Mouse (Mus musculus): ENCODE results near the gene Orm1. TPM values are rescaled to one million over a fixed set of nuclear protein-coding genes. Genes with fewer than 3 reads are reported as not detected.
"Not testable (repeated sequence)": the region's sequence is repeated elsewhere in the genome, so short reads cannot be mapped to it uniquely, and the experiment has no call there.

Orm1 gene
- polyA plus RNA-seq, 1 experiment from 2014 or later: not detected

DNA sequence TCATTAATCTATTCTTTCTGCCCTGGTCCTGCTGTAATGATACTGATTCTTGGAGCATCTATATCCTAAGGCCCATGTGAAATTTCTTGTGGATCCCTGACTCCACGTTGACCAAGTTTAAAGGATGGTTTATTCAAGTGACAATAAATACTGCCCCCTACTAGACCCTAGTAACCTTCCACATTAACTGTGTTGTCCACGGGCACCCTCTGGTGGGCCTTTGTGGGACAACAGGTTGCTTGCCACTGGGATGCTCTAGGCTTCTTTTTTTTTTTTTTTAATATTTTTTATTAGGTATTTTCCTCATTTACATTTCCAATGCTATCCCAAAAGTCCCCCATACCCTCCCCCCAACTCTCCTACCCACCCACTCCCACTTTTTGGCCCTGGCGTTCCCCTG is 24.8 kb upstream of the Orm1 start:
- not testable (repeated sequence) for H3K4me2 ChIP-seq (replicated peaks); ATAC-seq (ENCODE audit: low FRiP score, low read depth); H3K27ac ChIP-seq; H3K27me3 ChIP-seq; H3K9me3 ChIP-seq; H3K4me3 ChIP-seq; H3K4me1 ChIP-seq; H3K9ac ChIP-seq
- 28% methylated on average over 3 of the region's 3 CpGs for WGBS
- H3K36me3 ChIP-seq: peaks cover 86% of the 10 kb centered on the region

- no peak overlapping the region for H3K9ac ChIP-seq
- ATAC-seq (ENCODE audit: low FRiP score, low read depth): no peak
- H3K27me3 ChIP-seq: no peaks in the 10 kb centered on the region
- no peaks in the 10 kb centered on the region for H3K4me1 ChIP-seq
- 81% methylated on average over 8 of the region's 8 CpGs for whole genome bisulfite sequencing
- H3K9me3 ChIP-seq: no peaks in the 10 kb centered on the region
- no peak overlapping the region for H3K4me3 ChIP-seq
- H3K36me3 ChIP-seq: peaks cover 87% of the 10 kb centered on the region
- H3K27ac ChIP-seq: no peak overlapping the region
- H3K4me2 ChIP-seq (replicated peaks): no peak overlapping the region
These were observed 21.0 kb upstream of the Orm1 start for GRCm38 (mm10) chr4:63323275-63323815.

GRCm38 (mm10) chr4:63333403-63333802 is 11.0 kb upstream of the Orm1 start:
- H3K27ac ChIP-seq: no peak overlapping the region
- WGBS: 91% methylated on average over 4 of the region's 4 CpGs
- no peaks in the 10 kb centered on the region for H3K4me1 ChIP-seq
- no peak overlapping the region for H3K4me3 ChIP-seq
- no peak for ATAC-seq (ENCODE audit: low FRiP score, low read depth)
- no peaks in the 10 kb centered on the region for H3K27me3 ChIP-seq
- no peak overlapping the region for H3K9ac ChIP-seq
- H3K9me3 ChIP-seq: no peaks in the 10 kb centered on the region
- no peak overlapping the region for H3K4me2 ChIP-seq (replicated peaks)
- peaks cover 58% of the 10 kb centered on the region for H3K36me3 ChIP-seq

- H3K27ac ChIP-seq: no peak overlapping the region
- no peak overlapping the region for H3K4me3 ChIP-seq
- ATAC-seq (ENCODE audit: low FRiP score, low read depth): no peak
- WGBS: 67% methylated on average over 3 of the region's 3 CpGs
- H3K4me2 ChIP-seq (replicated peaks): no peak overlapping the region
- no peak overlapping the region for H3K9ac ChIP-seq
- peaks cover 18% of the 10 kb centered on the region for H3K36me3 ChIP-seq
- no peaks in the 10 kb centered on the region for H3K27me3 ChIP-seq
- H3K4me1 ChIP-seq: no peaks in the 10 kb centered on the region; the same call in 1 of the 2 replicates
- no peaks in the 10 kb centered on the region for H3K9me3 ChIP-seq
These were observed 5.8 kb upstream of the Orm1 start for GRCm38 (mm10) chr4:63338414-63339076.

GRCm38 (mm10) chr4:63342491-63342890 is 1.9 kb upstream of the Orm1 start:
- no peaks in the 10 kb centered on the region for H3K9me3 ChIP-seq
- no peak overlapping the region for H3K27ac ChIP-seq
- H3K36me3 ChIP-seq: no peaks in the 10 kb centered on the region
- no peaks in the 10 kb centered on the region; the same call in 1 of the 2 replicates for H3K4me1 ChIP-seq
- no peak for ATAC-seq (ENCODE audit: low FRiP score, low read depth)
- H3K4me2 ChIP-seq (replicated peaks): no peak overlapping the region
- H3K9ac ChIP-seq: no peak overlapping the region
- WGBS: 78% methylated on average over 4 of the region's 4 CpGs
- H3K27me3 ChIP-seq: no peaks in the 10 kb centered on the region
- no peak overlapping the region for H3K4me3 ChIP-seq

DNA sequence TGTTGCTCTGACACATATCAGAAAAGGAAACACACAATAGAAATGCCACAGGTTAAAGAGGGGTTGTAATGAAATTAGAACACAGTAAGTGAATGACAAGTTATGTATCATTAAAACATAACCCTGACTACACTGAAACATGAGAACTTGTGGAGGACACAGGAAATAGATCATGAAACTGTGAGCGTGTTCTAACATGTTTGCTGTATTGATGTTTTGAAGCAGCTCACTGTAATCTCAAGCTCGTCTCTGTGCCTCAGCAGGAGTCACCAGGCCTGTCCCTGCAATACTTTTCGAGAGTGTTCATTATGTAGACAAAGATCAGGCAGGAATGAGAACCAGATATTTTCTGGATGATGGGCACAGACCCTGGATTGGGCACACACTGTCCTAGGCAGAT is 752 bp upstream of the Orm1 start:
- H3K4me3 ChIP-seq: no peak overlapping the region
- 36% methylated on average over 3 of the region's 3 CpGs for WGBS
- H3K4me2 ChIP-seq (replicated peaks): no peak overlapping the region
- H3K9ac ChIP-seq: no peak overlapping the region
- ATAC-seq (ENCODE audit: low FRiP score, low read depth): no peak
- no peaks in the 10 kb centered on the region for H3K36me3 ChIP-seq
- no peak overlapping the region for H3K27ac ChIP-seq
- no peaks in the 10 kb centered on the region for H3K9me3 ChIP-seq
- no peaks in the 10 kb centered on the region for H3K27me3 ChIP-seq
- H3K4me1 ChIP-seq: no peaks in the 10 kb centered on the region; the same call in 1 of the 2 replicates

DNA sequence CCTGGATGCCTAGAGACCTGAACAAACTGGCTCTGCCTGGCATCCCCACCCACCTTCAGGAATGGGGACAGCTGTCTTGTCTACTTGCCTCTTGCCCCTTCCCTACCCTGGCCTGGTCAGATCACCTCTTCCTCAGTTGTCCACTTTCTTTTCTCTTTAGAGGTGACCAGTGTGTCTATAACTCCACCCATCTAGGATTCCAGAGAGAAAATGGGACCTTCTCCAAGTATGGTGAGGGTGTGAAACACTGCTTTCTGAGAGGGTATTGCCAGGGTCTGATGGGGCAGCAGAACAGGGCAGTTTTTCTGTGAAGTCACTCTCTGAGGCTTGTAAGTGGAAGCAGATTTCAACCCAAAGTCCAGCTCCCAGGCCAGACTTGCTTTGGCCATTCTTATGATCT is 901 bp downstream of the Orm1 start:
- Histone ChIP-seq H3K9me3 (no peaks in the 10 kb centered on the region), H3K36me3 (no peaks in the 10 kb centered on the region)
- no peak for ATAC-seq (ENCODE audit: low FRiP score, low read depth)

DNA sequence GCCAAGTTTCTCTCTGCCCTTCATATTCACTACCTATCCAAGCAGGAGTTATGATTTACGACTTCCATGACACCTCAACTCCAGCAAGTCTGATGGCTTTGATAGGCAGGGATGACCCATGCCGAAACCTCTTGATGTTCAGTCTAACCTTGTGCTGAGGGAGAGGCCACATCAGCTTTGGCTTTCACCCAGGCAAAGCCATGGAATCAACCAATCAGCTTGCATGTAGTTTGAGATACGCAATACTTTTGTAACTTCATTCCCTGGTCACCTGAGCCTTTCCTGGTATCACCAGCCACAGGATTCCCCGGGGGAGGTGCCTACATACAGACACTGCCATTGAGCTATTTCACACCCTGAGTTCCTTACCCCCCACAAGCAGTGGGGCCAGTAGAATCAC is 2.3 kb downstream of the Orm1 start:
- no peak overlapping the region for H3K4me2 ChIP-seq (replicated peaks)
- 0 out of 2 replicates have a peak, but pooled peaks cover 2% of the 10 kb centered on the region for H3K4me1 ChIP-seq
- ATAC-seq (ENCODE audit: low FRiP score, low read depth): no peak
- no peaks in the 10 kb centered on the region for H3K27me3 ChIP-seq
- H3K36me3 ChIP-seq: no peaks in the 10 kb centered on the region
- 88% methylated on average over 4 of the region's 4 CpGs for WGBS
- no peak overlapping the region for H3K4me3 ChIP-seq
- H3K27ac ChIP-seq: no peak overlapping the region
- H3K9me3 ChIP-seq: no peaks in the 10 kb centered on the region
- H3K9ac ChIP-seq: no peak overlapping the region

More for the DNA sequence above, 901 bp downstream of the Orm1 start:
- Histone ChIP-seq H3K27me3 (no peaks in the 10 kb centered on the region), H3K4me2 (replicated peaks) (no peak overlapping the region), H3K9ac (no peak overlapping the region), H3K4me1 (no peaks in the 10 kb centered on the region), H3K27ac (no peak overlapping the region), H3K4me3 (no peak overlapping the region)

DNA sequence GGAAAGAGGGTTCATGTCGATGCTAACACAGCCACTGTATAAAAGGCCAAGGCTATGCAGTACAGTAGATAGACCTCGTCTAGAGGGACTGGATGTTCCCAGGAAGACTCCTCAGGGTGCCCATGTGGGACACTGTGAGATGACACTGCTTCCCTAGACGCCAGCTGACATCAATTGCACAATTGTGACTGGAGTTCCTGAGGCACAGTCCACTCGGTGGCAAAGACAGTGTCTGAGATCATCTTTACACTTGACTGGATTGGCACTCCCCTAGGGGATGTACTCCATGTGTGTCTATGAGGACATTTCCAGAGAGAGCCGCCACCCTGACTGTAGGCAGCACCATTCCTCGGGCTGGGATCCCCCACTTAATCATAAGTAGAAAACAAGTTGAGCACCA is 4.2 kb downstream of the Orm1 start:
- H3K4me2 ChIP-seq (replicated peaks): no peak overlapping the region
- ATAC-seq (ENCODE audit: low FRiP score, low read depth): no peak
- H3K27me3 ChIP-seq: no peaks in the 10 kb centered on the region
- no peak overlapping the region for H3K27ac ChIP-seq
- H3K4me3 ChIP-seq: no peak overlapping the region
- H3K36me3 ChIP-seq: no peaks in the 10 kb centered on the region
- WGBS: 73% methylated on average over 6 of the region's 6 CpGs
- no peak overlapping the region for H3K9ac ChIP-seq
- H3K9me3 ChIP-seq: no peaks in the 10 kb centered on the region
- H3K4me1 ChIP-seq: 0 out of 2 replicates have a peak, but pooled peaks cover 2% of the 10 kb centered on the region

DNA sequence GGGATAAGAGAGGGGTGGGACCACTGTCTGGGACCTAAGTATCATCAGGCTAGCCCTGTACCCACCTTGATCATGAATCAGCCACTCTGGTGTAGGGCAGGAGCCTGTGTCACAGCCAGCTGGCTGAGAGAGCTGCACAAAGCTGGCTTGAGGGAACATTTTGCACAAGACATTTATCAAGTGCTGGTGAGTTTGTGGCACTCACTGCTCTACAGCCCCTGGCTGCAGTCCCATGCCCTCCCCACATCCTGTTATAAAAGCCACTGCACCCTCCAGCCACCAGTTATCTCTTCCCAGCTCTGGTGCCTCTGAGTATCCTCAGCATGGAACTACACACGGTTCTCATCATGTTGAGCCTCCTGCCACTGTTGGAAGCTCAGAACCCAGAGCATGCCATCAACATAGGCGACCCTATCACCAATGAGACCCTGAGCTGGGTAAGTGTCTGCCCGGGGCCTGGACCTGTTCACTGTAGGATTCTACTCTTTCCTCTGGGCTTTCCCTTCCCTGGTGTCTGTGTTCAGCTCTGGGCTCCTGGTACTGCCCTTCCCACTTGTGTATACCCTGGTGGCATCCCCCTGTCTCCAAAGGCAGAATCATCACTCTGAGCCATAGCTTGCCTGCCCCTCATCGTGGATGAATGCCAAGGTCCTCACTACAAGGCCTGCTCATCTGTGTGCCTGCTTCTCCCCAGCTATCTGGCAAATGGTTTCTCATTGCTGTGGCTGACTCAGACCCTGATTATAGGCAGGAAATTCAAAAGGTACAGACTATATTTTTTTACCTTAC is 11.7 kb downstream of the Orm1 start, which contains the start of gene Orm3:
Orm3 (plus strand) TSS at position 286 of the 789 bp plus-strand sequence.
- Histone ChIP-seq H3K4me3 (no peak within 1 kb of the TSS), H3K9ac (no peak within 1 kb of the TSS), H3K4me1 (0 out of 2 replicates have a peak, but pooled peaks cover 2% of the 10 kb centered on the region), H3K4me2 (replicated peaks) (no peak within 1 kb of the TSS), H3K36me3 (no peaks in the 10 kb centered on the region), H3K27ac (no peak within 1 kb of the TSS), H3K27me3 (no peaks in the 10 kb centered on the region), H3K9me3 (no peaks in the 10 kb centered on the region)
- 77% methylated on average over 4 of the region's 4 CpGs for WGBS
- ATAC-seq (ENCODE audit: low FRiP score, low read depth): no peak

DNA sequence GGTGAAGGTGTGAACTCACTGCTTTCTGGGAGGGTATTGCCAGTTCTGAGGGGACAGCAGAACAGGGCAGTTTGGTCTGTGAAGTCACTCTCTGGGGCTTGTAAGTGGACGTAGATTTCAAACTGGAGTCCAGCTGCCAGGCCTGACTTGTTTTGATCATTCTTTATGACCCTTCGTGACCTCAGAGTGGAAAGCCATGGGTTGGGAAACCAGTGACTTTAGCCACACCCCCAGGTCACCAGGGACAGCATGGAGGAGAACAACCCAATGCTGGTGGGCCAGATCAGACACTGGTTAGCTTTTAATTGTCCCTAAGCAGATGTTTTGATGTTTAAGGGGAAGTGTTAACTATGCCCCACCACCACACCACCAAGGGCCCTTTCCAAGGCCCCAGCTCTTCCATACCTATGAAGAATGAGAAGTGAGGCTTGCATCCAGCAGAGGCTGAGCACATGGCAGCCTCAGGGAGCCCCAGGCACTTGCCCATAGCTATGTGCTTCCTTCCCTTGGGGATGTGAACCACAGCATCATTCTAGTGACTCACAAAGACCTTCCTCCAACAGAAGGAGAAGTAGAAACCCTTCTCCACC is 12.7 kb downstream of the Orm1 start:
- 36% methylated on average over 2 of the region's 2 CpGs for WGBS
- Histone ChIP-seq H3K36me3 (no peaks in the 10 kb centered on the region), H3K4me1 (no peaks in the 10 kb centered on the region), H3K27ac (no peak overlapping the region), H3K4me2 (replicated peaks) (no peak overlapping the region), H3K4me3 (no peak overlapping the region), H3K9me3 (no peaks in the 10 kb centered on the region), H3K27me3 (no peaks in the 10 kb centered on the region), H3K9ac (no peak overlapping the region)
- ATAC-seq (ENCODE audit: low FRiP score, low read depth): no peak

DNA sequence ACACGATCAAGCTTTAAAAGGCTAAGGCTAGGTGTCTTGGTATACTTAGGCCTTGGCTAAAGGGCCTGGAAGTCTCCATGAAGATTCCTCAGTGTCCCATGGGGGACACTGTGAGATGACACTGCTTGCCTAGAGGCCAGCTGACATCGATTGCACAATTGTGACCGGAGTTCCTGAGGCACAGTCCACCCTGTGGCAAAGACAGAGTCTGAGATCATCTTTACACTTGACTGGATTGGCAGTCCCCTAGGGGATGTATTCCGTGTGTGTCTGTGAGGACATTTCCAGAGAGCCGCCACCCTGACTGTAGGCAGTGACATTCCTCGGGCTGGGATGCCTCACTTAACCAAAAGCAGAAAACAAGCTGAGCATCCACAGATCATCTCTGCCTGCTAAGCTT is 15.5 kb downstream of the Orm1 start:
- Histone ChIP-seq H3K9me3 (no peaks in the 10 kb centered on the region), H3K4me1 (no peaks in the 10 kb centered on the region), H3K27ac (no peak overlapping the region), H3K9ac (no peak overlapping the region), H3K36me3 (no peaks in the 10 kb centered on the region), H3K4me2 (replicated peaks) (no peak overlapping the region), H3K4me3 (no peak overlapping the region), H3K27me3 (no peaks in the 10 kb centered on the region)
- 82% methylated on average over 6 of the region's 6 CpGs for WGBS
- no peak for ATAC-seq (ENCODE audit: low FRiP score, low read depth)

All from limb, embryonic 13.5 days (tissue).